Mouse (Mus musculus) c-Kit-positive CD71-negative TER-119-negative erythroid progenitor cells, embryonic 14.5 days (primary cell): Measurements from ENCODE around the gene Tle6.
"Not testable (repeated sequence)": the region's sequence is repeated elsewhere in the genome, so short reads cannot be mapped to it uniquely, and the experiment has no call there.

Source experiments
- DNase-seq: peaks from one replicate; pipeline ENCODE4 v3.0.0-alpha.2; 2013; ENCODE audit warnings: low read depth

Gene Tle6

DNA sequence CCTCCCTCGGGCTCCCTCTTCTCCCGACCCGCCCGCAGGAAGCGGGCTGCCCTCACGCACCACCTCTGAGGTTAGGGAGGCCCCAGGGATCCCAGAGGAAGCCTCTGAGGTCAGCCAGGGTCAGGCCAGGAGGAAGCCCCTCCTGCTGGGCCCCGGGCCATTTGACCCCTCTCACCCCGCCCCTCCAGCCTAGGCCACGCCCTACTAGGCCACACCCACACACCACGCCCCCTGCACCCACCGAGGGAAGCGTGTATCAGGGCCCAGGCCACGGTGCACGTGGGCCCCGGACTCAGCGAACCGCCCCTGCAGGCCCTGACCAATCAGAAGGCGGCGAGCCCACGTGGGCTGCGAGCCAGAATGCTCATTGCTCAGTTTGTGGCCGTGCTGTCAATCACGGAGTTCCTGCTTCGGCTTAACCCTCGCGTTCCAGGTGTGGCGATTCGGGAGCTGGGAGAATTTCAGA is at the start of gene Tle6:
Tle6 (minus strand) TSS at position 336 of the 466 bp plus-strand sequence.
- peak; percentile 93 for DNase-seq

GRCm38 (mm10) chr10:81648803-81649775 is 48.2 kb upstream of the Tle6 start, which contains the start of gene Gm10778:
Gene Gm10778, plus strand, starts transcription at chr10:81649059.
- peak; percentile 88 for DNase-seq

DNA sequence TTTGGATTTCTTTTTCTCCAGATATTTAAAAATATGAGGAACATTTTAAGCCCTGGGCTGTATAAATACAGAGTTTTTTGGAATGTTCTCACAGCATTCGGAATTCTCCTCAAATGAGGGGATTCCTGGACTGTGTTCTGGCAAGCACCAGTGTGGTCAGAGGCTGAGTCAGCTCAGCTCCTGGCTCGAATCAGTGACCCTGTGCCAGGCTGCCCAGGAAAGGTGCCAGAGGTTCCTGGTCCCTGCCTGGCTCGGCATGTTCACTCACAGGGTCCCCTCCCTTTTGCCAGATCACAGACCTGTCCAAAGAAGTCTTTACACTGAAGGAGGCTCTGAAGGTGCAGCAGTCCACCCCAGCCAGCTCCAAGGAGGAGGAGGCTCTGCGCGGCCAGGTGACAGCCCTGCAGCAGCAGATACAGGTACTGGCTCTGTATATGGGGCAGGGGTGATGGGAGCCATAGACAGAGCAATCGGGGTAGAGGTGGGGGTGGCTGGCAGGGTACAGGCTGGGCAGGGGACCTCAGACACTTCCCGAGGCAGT is 45.2 kb upstream of the Tle6 start:
- no peak for DNase-seq

DNA sequence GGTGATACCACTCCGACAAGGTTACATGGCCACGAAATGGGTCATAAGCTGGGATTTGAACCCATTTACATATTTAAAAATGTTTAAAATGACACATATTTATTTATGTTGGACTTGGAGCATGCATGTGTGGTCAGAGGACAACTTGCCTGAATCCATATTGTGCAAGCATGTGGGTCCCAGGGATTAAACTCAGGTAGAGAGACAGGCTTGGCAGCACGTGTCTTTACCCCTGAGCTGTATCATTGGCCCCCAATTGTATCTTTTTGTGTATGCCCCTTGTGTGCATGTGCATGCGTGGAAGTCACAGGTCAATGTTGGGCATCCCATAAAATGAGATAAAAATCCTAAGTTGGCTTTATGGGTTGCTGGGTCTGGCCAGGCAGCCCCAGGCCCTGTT is 44.5 kb upstream of the Tle6 start:
- DNase-seq: no peak

GRCm38 (mm10) chr10:81644716-81645115 is 43.8 kb upstream of the Tle6 start:
- DNase-seq: no peak

GRCm38 (mm10) chr10:81644162-81644561 is 43.3 kb upstream of the Tle6 start:
- no peak for DNase-seq

DNA sequence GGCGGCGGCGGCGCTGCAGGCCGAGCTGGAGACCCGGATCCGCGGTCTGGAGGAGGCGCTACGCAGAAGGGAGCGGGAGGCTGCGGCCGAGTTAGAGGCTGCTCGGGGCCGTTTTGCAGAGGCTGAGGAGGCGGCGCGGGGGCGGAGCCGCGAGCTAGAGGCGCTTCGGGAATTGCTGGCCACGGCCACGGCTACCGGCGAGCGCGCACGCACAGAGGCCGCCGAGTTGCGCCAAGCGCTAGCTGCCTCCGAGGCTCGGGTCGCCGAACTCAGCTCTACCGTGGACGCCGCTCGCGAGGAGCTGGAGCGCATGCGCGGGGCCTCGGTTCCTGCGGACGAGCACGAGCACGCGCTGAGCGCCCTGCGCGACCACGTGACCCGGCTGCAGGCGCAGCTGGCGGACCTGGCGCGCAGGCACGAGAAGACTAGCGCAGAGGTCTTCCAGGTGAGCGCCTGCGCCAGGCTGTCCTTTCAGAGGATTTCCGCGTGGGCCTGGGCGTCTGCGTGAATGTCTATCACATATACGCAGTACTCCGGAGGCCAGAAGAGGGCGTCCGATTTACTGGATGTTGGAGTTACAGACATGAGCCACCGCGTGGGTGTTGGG is 42.7 kb upstream of the Tle6 start:
- peak; percentile 84 for DNase-seq

DNA sequence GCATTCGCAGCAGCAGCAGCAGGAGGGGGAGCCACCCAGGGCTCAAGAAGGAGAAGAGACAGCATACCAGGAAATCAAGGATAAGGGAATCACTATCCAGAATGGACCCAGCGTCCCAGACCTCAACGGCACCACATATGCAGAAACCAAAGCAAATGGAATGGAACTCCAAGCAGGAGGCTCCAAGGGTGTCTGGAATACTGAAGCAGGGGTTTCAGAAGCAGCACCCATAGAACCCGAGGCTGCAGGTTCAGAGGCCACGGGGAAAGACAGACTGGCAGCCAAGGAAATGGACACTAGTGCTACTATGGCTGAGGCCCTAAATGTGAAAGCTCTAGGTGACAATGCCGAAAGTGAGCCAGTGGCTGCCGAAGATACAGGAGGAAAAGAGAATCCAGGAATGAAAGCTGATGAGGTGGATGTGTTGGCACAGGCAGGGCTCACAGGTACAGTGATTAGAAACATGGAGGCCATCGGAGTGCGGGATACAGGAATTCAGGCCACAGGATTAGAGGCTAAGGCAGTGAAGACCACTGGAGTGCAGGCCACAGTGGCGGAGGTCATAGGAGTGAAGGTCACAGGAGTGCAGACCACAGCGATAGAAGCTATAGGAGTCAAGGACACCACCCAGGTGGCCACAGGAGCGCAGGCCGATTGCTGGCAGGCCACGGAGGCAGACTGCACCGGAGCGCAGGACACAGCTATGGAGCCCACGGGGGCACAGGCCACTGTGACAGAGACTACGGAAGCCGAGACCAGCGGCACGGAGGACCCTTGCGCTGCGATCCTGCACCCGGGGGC is 42.0 kb upstream of the Tle6 start:
- DNase-seq: no peak

DNA sequence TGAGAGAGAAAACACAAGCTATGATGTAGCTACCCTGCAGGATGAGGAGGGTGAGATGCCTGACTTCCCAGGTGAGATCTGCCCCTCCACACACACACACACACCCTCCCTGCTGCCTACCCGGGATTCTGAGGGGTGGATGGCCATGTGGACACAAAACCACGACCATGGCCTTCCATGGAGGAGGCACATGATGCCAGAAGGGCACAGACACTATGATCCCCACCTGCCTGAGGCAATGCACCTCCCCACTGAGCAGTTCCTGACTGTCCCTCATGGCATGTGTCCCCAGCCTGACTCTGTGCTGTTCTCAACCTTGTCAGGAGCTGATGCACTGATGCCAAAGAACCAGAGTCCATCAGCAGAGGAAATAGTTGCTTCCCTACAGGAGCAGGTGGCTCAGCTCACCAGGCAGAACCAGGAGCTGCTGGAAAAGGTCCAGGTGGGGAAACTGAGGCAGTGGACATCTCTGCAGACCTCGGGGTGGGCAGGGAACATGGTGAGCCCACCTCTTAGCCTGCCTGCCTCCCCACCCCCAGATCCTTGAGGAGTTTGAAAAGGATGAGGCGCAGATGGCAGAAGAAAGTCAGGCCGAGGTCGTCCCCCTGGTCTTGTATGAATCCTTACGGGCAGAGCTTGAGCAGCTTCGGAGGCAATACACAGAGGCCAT is 41.2 kb upstream of the Tle6 start:
- DNase-seq: no peak

DNA sequence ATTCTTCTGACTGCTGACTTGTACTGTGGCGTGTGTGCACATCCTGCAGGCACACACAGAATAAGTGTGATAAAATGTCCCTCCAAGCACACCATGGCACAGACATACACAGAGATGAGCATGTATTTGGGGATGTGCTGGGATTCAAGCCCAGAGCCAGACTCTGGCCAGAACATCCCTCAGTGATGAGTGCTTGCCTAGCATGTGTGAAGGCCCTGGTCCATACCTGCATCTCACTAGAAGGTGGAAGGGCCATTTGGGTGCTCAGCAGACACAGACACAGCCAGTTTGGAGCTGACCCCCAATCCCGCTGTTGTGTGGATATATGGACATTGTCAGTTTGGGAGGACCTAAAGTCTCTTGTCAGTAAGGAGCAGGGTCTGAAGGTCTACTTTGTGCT is 40.7 kb upstream of the Tle6 start:
- DNase-seq: no peak

DNA sequence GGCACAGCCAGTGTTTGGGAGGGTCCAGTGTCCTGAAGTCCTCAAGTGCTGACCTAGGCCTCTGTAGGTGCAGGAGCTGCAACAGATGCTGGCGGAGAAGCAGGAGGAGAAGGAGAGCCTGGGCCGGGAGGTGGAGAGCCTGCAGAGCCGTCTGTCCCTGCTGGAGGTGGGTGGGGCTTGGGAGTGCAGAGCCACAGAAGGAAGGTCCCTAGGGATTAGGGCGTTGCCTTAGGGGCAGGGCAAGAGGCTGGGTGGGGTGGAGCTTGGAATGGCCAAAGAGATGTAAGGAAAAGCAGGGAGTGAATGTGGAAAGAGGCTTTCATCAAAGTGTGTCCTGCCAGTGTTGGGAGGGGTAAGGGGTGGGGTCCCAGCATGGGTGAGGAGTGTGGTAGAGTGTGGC is 40.0 kb upstream of the Tle6 start:
- not testable (repeated sequence) for DNase-seq

DNA sequence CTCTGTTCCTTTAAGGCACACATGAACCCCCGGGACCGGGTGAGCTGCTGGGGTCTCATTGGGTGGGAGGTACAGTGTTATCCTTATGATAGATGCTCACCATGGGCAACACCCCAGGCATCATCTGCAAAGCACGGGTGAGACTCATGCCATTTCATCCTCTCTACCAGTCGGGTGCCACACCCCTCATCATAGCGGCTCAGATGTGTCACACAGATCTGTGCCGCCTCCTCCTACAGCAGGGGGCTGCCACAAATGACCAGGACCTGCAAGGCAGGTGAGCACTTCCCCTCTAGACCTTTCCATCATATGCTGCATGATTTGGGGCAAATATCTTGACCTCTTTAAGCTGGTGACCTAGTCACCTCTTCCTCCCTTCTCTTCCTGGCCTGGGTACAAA is 37.2 kb upstream of the Tle6 start:
- no peak for DNase-seq

DNA sequence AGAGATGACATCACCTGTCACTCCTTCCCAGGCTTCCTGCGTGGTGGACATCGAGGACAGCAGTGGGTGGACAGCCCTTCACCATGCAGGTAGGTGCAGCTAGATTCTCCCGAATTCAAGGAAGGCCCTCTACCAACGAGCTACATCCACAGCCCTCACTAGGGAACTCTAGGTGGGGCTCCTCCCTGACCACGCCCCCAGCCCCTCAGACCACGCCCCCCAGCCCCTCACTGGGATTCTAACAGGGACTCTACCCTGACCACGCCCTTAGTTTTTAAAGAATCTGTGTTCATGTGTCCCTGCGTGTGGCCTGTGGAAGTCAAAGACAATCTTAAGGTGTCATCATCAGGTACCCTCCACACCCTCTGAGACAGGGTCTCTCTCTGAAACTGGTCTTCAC is 35.5 kb upstream of the Tle6 start:
- no peak for DNase-seq

DNA sequence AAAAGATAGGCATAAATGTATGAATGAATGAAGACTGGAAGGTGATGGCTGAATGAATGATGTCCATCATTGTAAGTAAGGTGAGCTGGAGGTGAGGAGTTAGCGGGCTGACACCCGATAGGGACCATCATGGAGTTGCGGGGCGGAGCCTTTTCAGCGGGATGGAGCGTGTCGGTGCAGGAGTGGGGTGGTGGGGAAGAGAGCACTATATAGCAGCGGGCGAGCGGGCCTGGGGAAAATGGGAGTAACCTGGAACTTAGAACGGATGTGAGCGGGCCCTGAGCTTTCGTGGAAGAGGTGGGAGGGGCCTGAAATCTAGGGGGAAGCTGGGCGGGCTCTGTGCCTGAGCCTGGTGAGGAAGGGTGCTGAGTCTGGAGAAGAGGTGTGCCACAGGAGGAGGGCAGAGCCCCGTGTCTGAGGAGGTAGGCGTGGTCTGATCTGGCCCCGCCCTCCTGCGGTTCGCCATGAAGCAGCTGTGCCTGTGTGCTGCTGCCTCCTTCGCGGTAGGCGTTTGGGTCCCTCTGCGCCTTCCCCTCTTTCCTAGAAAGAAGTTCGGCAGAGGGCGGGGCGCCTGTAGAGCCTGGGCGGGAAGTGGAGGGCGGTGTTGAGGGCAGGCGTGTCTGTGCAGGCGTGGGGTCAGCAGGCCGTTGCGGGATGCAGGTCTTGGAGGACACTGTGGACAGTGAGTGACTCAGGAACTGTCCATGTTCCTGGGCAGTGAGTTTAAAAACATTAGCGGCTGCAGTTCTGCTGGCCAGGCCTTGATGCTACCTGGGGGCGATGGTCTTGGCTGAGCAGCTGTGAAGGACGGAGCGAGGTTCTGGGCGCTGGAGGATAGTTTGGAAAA is 32.6 kb upstream of the Tle6 start:
- peak; percentile 90 for DNase-seq

DNA sequence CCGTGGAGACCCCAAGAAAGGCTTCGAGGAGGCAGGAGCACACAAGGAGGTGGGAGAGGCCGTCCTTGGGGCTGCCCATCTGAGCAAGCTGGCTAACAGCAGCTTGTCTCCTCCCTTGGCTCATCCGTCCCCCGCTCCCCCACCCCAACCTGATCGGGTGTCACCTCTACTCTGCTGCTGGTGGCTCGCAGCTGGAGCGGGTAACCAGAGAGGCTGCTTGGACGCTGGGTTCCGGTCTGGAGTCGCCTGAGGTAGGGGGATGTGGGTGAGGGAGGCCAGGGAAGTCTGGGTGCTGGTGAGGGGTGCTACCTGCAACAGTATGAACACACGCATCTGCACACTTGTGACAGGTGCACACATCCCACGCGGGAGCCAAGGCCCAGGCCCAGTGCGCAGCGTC is 27.5 kb upstream of the Tle6 start, which contains the start of gene Ankrd24:
Ankrd24 (plus strand) TSS at position 151 of the 400 bp plus-strand sequence.
- no peak for DNase-seq

GRCm38 (mm10) chr10:81627836-81628220 is 27.0 kb upstream of the Tle6 start:
- no peak for DNase-seq

DNA sequence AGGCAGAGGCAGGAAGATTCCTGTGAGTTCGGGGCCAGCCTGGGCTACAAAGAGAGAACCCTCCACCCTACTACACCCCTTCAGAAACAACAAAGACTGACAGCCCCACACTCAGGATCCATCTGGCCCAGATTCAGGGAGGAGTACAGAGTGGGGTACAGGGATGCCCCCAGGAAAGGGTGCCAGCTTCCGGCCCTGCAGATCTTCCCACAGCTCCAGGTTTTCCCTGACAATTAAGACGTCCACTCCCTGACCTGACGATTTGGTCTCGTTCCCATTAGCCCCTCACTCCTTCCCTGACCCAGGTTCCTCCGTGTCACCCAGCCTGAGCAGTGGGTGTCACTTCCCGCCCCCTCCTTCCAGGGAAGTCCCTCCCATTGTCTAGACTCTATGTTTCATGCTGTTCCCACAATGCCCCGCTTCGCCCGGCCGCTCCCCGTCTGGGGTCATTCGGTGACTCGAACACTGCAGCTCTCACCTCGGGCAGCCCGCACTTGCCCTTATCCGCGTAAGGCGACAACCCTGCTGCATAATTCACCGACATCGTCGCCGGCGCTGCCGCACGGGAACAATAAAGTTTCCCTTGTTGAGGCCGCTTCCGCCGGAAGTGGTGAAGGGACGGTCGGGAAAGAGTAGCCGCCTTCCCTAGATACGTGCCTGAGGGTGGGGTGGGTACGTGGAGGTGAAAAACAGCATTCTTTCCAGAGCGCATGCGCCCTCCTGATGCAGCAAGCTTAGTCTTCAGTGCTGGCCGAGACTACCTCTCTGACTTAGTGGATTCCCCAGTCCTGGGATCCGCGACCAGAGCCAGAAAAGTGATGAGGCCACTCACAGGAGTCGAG is 26.3 kb upstream of the Tle6 start, which contains the start of gene Sirt6:
Sirt6 (minus strand) TSS at position 804 of the 842 bp plus-strand sequence.
- DNase-seq: peak; percentile 89

DNA sequence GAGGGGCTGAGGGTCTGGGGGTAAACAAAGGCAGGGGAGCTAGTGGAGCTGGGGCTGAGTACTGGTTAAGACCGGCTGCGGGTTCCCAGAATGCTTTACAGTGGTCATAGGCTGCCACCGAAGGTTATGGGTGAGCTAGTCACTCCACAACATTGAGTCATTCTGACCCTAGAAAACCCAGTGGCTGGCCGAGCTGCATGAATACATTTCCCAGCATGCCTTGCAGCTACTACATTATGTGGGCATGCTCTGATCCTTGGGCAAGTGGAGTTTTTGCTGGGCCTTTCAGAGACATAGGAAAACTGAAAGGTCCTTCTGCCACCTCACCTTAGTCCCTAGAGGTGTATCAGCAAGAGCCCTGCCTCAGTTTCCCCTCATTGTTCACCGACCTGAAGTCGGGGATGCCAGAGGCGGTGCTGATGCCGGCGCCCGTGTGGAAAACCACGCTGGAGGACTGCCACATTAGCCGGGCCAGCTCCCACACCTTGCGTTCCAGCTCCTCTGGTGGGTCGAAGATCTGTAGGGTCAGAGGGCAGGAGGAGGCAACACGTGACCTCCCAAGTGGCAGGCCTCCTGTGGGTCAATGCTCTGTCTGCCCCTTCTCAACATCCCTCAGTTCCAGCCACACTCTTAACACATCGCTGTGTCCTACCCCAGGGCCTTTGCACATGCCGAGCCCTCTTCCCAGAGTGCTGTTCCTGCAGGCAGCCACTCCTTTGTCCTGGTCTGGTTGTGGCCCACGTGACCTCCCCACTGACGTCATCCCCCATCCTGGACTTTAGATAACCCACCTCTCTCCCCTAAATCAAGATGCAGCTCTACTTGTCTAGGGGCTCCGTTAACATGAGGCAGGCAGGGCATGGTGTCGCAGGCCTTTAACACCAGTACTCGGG is 25.5 kb upstream of the Tle6 start:
- no peak for DNase-seq
